Mouse (Mus musculus): ENCODE measurements around the gene Ntng1. TPM values are rescaled to one million over a fixed set of nuclear protein-coding genes. Genes with fewer than 3 reads are reported as not detected.

The Ntng1 gene
- polyA plus RNA-seq, 1 experiment from 2014 or later = 48.9 TPM

DNA sequence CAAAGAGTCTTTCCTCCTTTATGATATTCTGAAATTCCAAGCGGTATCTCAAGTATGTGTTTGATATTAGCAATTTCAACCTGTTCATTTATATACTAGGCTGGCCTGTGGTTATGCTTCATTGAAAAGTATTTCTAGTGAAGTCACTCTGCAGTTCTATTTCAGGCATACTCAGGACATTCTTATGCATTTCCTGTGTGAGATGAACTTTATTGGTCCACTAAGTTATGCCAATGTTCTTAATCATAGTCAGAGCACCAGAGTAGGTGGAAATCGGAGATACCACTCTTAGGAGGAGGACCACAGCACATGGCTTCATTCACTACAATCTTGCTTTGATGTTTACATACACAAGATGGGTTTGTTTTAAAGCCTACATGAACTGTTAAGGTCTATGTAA lies 99.6 kb downstream of the Ntng1 start:
- Histone ChIP-seq H3K4me3 (no peak overlapping the region), H3K9ac (no peak overlapping the region), H3K4me1 (no peaks in the 10 kb centered on the region; the same call in 1 of the 2 replicates), H3K9me3 (no peaks in the 10 kb centered on the region), H3K36me3 (replicated peaks) (no peaks in the 10 kb centered on the region), H3K4me2 (no peak overlapping the region), H3K27me3 (replicated peaks) (no peaks in the 10 kb centered on the region), H3K27ac (no peak overlapping the region)
- no peak for ATAC-seq (replicated peaks)
- WGBS = 96% methylated on average over 2 of the region's 2 CpGs

DNA sequence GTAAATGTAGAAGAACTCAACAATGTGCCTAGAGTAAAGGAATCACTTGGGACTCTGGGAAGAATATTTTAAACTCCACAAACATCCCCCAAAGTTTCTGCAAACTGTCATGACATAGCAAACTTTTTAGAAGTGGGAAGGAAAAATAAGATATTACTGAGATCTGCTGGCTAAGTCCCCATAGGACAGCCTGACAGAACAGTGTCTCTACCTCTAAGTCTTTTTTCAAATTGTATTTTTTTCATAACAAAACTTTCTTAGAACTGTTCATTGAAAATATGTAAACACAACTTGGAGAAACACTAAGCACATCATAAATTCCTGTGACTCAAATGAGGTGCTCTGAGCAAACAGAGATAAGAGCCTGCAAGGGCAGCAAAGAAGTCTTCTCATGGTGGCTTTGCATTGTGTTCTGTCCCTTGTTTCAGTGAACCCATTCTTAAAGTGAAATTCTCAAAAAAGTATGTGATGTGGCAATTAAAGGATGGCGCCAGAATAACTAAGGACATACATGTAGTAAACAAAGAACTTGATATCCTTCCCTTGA lies 100.1 kb downstream of the Ntng1 start:
- Histone ChIP-seq H3K4me2 (no peak overlapping the region), H3K4me1 (no peaks in the 10 kb centered on the region; the same call in 1 of the 2 replicates), H3K27me3 (replicated peaks) (no peaks in the 10 kb centered on the region), H3K4me3 (no peak overlapping the region), H3K9me3 (no peaks in the 10 kb centered on the region), H3K36me3 (replicated peaks) (no peaks in the 10 kb centered on the region), H3K27ac (no peak overlapping the region), H3K9ac (no peak overlapping the region)
- no peak for ATAC-seq (replicated peaks)
- 96% methylated on average over 1 of the region's 1 CpGs for WGBS

- Histone ChIP-seq H3K27ac (no peak overlapping the region), H3K27me3 (replicated peaks) (no peaks in the 10 kb centered on the region), H3K9me3 (no peaks in the 10 kb centered on the region), H3K36me3 (replicated peaks) (no peaks in the 10 kb centered on the region), H3K4me1 (no peaks in the 10 kb centered on the region), H3K4me3 (no peak overlapping the region), H3K4me2 (no peak overlapping the region), H3K9ac (no peak overlapping the region)
- ATAC-seq (replicated peaks) = no peak
- WGBS = 51% methylated on average over 18 of the region's 18 CpGs
Measured at GRCm38 (mm10) chr3:110022783-110023599, 120.8 kb downstream of the Ntng1 start.

DNA sequence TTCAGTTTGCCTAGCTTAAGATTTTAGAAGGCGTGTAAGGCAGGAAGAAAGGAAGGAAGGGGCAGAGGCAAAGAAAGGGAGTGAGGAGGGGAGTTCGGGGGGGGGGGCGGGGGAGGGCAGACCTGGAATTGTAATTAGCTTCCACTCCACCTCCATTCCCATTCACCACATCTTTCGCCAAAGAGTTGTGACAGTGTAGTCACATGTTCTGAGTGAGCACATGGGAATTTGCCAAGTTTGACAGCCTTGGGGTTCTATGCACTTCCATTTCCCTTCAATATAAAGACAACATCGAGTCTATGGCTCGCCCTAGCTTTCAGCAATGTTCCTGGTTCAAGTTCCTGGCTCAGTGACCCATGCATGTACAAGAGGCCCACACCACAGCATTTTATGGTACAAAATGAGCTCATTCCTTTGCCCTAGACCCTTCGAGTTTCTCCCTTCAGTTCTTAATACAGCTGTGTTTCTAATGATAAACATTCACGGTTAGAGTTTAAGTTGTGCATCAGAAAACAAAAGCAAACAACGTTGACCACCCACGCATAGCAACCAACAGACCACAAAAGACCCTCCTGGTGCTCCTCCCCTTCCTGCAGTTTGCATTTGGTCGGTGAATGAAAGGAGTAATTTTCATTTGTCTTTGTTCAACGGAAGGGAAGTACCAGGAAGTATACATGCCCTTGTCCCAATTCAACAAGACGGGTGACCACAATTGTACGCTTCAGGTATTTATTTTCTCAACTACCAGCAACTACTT lies 132.8 kb downstream of the Ntng1 start:
- Histone ChIP-seq H3K9me3 (no peaks in the 10 kb centered on the region), H3K27me3 (replicated peaks) (no peaks in the 10 kb centered on the region), H3K4me2 (no peak overlapping the region), H3K27ac (no peak overlapping the region), H3K36me3 (replicated peaks) (no peaks in the 10 kb centered on the region), H3K4me3 (no peak overlapping the region), H3K4me1 (no peaks in the 10 kb centered on the region), H3K9ac (no peak overlapping the region)
- 73% methylated on average over 14 of the region's 14 CpGs for WGBS
- ATAC-seq (replicated peaks) = no peak

GRCm38 (mm10) chr3:110010441-110010840 lies 133.4 kb downstream of the Ntng1 start:
- ATAC-seq (replicated peaks) = peak; percentile 65; the same call in 1 of the 2 replicates
- Histone ChIP-seq H3K27me3 (replicated peaks) (no peaks in the 10 kb centered on the region), H3K4me2 (no peak overlapping the region), H3K27ac (no peak overlapping the region), H3K36me3 (replicated peaks) (no peaks in the 10 kb centered on the region), H3K4me3 (no peak overlapping the region), H3K4me1 (no peaks in the 10 kb centered on the region), H3K9me3 (no peaks in the 10 kb centered on the region), H3K9ac (no peak overlapping the region)
- 36% methylated on average over 2 of the region's 2 CpGs for WGBS

DNA sequence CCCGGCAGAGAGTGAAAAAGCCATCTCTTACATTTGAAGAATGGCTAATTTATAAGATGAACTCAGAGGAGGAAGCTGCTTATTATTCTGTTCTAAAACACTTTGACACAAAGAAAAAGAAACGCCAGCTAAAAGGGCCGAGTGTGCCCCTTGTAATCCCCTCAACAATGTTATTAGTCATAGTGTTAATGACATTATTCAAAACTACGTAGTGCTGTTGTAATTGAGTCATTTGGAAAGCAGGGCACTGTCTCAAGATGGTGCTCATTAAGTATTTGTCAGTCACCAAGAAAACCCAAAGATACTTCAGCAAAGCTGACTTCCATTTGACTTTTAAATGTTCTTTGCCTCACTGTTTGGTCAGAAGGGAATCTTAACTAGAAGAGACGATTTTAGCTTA lies 143.5 kb downstream of the Ntng1 start:
- ATAC-seq (replicated peaks) = 0 out of 2 replicates have a peak, but pooled peaks have one; percentile 48
- WGBS = 12% methylated on average over 5 of the region's 5 CpGs
- H3K9ac ChIP-seq = no peak overlapping the region
- H3K4me3 ChIP-seq = no peak overlapping the region
- H3K9me3 ChIP-seq = no peaks in the 10 kb centered on the region
- no peak overlapping the region for H3K27ac ChIP-seq
- peaks cover 15% of the 10 kb centered on the region for H3K4me1 ChIP-seq
- no peaks in the 10 kb centered on the region for H3K36me3 ChIP-seq (replicated peaks)
- no peaks in the 10 kb centered on the region for H3K27me3 ChIP-seq (replicated peaks)
- no peak overlapping the region for H3K4me2 ChIP-seq

DNA sequence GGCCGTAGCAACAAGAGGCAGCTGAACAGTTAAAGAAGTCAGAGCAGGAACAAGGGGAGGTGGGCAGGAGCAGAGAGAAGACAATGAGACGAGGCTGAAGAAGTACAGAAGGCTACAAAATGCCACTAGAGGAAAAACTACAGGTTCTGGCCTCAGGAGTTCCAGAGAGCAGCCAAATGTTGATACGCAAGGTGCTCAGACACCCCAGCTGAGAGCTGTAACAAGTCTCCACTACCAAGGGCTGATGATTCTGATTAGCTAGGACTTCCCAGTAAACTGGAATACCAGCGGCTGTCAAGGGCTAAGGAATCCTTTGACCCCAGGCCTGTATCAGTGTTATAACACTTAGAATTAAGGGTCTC lies 148.2 kb downstream of the Ntng1 start:
- Histone ChIP-seq H3K27ac (no peak overlapping the region; the same call in 1 of the 2 replicates), H3K4me3 (no peak overlapping the region), H3K4me2 (no peak overlapping the region), H3K27me3 (replicated peaks) (no peaks in the 10 kb centered on the region), H3K36me3 (replicated peaks) (no peaks in the 10 kb centered on the region), H3K9me3 (no peaks in the 10 kb centered on the region), H3K4me1 (peaks cover 23% of the 10 kb centered on the region), H3K9ac (no peak overlapping the region)
- no peak; the same call in none of the 2 replicates for ATAC-seq (replicated peaks)
- WGBS = 50% methylated on average over 4 of the region's 4 CpGs

DNA sequence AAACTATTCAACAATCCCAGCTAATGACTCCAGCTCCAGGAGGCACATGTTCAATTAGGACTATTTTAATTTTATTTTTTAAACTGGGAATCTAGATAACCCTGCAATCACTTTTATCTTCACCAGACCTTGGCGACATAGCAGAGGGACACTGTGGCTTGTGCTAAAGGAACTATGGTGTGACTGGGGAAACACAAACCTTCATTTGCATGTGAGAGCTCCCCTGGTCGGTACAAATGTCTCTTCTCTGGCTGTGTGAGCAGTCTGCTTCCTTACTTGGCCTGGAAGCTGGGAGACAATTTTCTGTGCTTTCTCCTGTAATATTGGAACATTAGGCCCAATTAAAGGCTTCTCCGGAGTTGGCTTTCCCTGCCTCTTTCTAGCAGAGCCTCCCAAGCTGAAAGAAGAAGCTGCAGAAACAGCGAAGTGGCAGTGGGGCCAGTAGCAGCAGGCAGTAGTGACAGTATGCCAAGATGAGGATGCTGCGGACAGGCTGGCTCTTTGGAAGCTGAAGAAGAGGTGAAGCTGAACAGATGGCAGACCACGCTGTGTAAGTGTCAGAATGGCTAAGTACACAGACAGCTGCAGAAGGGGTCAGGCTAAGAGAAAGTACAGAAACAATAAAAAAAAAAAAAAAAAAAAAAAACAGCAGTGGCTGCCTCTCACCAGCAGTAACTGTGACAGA lies 148.7 kb downstream of the Ntng1 start:
- Histone ChIP-seq H3K9ac (no peak overlapping the region), H3K4me1 (peaks cover 18% of the 10 kb centered on the region), H3K36me3 (replicated peaks) (no peaks in the 10 kb centered on the region), H3K9me3 (no peaks in the 10 kb centered on the region), H3K4me3 (no peak overlapping the region), H3K4me2 (peak overlapping the region; percentile 2; the same call in 1 of the 2 replicates), H3K27ac (peak overlapping the region; percentile 13; the same call in 1 of the 2 replicates), H3K27me3 (replicated peaks) (no peaks in the 10 kb centered on the region)
- 27% methylated on average over 6 of the region's 6 CpGs for WGBS
- ATAC-seq (replicated peaks) = peak; percentile 75

DNA sequence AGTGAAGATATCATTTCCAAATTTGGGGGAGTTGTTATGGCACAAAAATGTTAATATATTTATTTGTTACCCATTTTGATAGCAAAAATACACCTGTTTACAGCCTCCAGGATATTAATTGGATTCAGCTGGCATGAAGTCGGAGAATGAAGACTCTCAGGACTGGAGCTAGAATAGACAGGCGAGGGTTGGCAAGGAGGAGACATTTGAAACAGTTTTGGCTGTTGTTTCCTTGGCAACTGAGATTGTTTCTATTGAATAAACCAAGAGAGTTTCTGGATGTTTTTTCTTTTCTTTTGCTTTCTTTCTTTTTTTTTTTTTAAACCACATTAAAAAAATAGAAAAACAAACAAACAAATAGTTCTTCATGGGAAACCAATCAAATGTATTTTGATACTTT lies 159.7 kb downstream of the Ntng1 start:
- no peaks in the 10 kb centered on the region for H3K36me3 ChIP-seq (replicated peaks)
- ATAC-seq (replicated peaks) = 0 out of 2 replicates have a peak, but pooled peaks have one; percentile 58
- H3K27me3 ChIP-seq (replicated peaks) = no peaks in the 10 kb centered on the region
- WGBS = 46% methylated on average over 2 of the region's 2 CpGs
- H3K4me1 ChIP-seq = no peaks in the 10 kb centered on the region
- no peak overlapping the region for H3K4me2 ChIP-seq
- H3K9me3 ChIP-seq = no peaks in the 10 kb centered on the region
- H3K9ac ChIP-seq = no peak overlapping the region
- no peak overlapping the region for H3K27ac ChIP-seq
- H3K4me3 ChIP-seq = no peak overlapping the region

- no peaks in the 10 kb centered on the region for H3K9me3 ChIP-seq
- H3K36me3 ChIP-seq (replicated peaks) = no peaks in the 10 kb centered on the region
- no peak overlapping the region for H3K4me3 ChIP-seq
- H3K4me2 ChIP-seq = no peak overlapping the region
- H3K27me3 ChIP-seq (replicated peaks) = no peaks in the 10 kb centered on the region
- no peak overlapping the region for H3K27ac ChIP-seq
- WGBS = 77% methylated on average over 2 of the region's 2 CpGs
- ATAC-seq (replicated peaks) = peak; percentile 60
- H3K9ac ChIP-seq = no peak overlapping the region
- no peaks in the 10 kb centered on the region for H3K4me1 ChIP-seq
Measured at GRCm38 (mm10) chr3:109977614-109978013, 166.2 kb downstream of the Ntng1 start.

DNA sequence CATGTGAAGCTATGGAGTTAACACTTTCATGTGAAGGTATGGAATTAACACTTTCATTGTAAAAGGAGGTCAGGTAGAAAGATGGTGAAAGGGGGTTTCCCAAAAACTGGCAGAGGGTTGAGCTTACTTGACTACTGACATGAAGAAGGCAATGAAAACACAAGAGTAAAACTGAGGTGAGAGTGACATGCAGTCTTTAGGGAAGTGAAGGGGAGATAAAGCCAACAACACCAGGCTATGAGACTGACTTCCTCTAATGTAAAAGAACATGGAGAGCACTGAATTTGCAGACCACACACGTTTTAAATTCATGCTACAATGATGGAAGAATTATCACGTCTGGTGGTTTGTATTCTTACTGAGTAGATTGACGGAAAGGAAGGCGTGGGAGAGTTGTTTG lies 168.7 kb downstream of the Ntng1 start:
- H3K27me3 ChIP-seq (replicated peaks) = no peaks in the 10 kb centered on the region
- H3K4me1 ChIP-seq = no peaks in the 10 kb centered on the region
- no peak overlapping the region for H3K27ac ChIP-seq
- no peaks in the 10 kb centered on the region for H3K36me3 ChIP-seq (replicated peaks)
- ATAC-seq (replicated peaks) = no peak
- H3K9me3 ChIP-seq = no peaks in the 10 kb centered on the region
- H3K9ac ChIP-seq = no peak overlapping the region
- no peak overlapping the region for H3K4me3 ChIP-seq
- 62% methylated on average over 4 of the region's 4 CpGs for WGBS
- no peak overlapping the region for H3K4me2 ChIP-seq

GRCm38 (mm10) chr3:109971465-109971864 lies 172.3 kb downstream of the Ntng1 start:
- Histone ChIP-seq H3K27me3 (replicated peaks) (no peaks in the 10 kb centered on the region), H3K4me2 (no peak overlapping the region), H3K4me3 (no peak overlapping the region), H3K9ac (no peak overlapping the region), H3K36me3 (replicated peaks) (no peaks in the 10 kb centered on the region), H3K9me3 (no peaks in the 10 kb centered on the region), H3K4me1 (no peaks in the 10 kb centered on the region), H3K27ac (no peak overlapping the region)
- WGBS = 64% methylated on average over 1 of the region's 1 CpGs
- ATAC-seq (replicated peaks) = no peak

Data from midbrain, embryonic 15.5 days (tissue).